7 mouse cellular contexts compared by ENCODE assay signal in the genomic region with DNA sequence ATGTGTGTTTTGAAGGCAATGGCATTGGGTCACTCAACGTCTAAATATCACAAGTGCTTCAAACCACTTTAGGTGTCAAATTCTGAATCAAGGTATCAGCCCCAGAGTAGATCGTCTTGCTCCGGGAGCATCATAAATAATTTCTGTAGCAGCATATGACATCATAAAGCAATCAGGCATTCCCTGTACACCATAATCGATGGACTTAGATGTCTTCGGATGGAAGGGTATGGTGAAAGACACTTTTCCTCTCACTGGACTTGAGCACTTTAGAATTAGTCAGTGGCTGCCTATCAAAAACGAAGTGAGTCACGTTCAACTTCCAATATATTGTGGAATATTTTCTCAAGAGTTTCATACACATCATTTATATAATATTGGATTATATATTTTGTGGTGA.
DNase-seq lines count a peak whose midpoint lies in the region; ATAC-seq lines count a peak whose summit lies in the region.

No protein-coding gene starts in this region.

- no peaks in the 10 kb centered on the region for H3K9me3 ChIP-seq in limb, embryonic 15.5 days
- no peaks in the 10 kb centered on the region for H3K9me3 ChIP-seq in limb, embryonic 10.5 days (replicated peaks)
- no peaks in the 10 kb centered on the region for H3K9me3 ChIP-seq in forebrain, embryonic 10.5 days
- H3K9me3 ChIP-seq in neural tube, embryonic 14.5 days (ENCODE audit: control insufficient read depth, low read length): no peaks in the 10 kb centered on the region

- H3K4me1 ChIP-seq in limb, embryonic 15.5 days: peaks cover 4% of the 10 kb centered on the region; the same call in 1 of the 2 replicates
- peaks cover 9% of the 10 kb centered on the region; the same call in 1 of the 2 replicates for H3K4me1 ChIP-seq in limb, embryonic 10.5 days
- peaks cover 9% of the 10 kb centered on the region for H3K4me1 ChIP-seq in forebrain, embryonic 10.5 days
- peaks cover 3% of the 10 kb centered on the region; the same call in 1 of the 2 replicates for H3K4me1 ChIP-seq in neural tube, embryonic 14.5 days (ENCODE audit: control insufficient read depth, insufficient read depth, low read length)

- H3K9ac ChIP-seq in limb, embryonic 15.5 days: no peak overlapping the region
- H3K9ac ChIP-seq in neural tube, embryonic 14.5 days (replicated peaks; ENCODE audit: low read depth, low read length): no peak overlapping the region

- no peaks in the 10 kb centered on the region for H3K36me3 ChIP-seq in limb, embryonic 15.5 days
- H3K36me3 ChIP-seq in limb, embryonic 10.5 days: no peaks in the 10 kb centered on the region
- no peaks in the 10 kb centered on the region for H3K36me3 ChIP-seq in forebrain, embryonic 10.5 days (replicated peaks)
- H3K36me3 ChIP-seq in neural tube, embryonic 14.5 days (ENCODE audit: control insufficient read depth, insufficient read depth, low read length): no peaks in the 10 kb centered on the region

- peak overlapping the region; percentile 10; the same call in 1 of the 2 replicates for H3K4me2 ChIP-seq in limb, embryonic 15.5 days
- no peak overlapping the region for H3K4me2 ChIP-seq in neural tube, embryonic 14.5 days (ENCODE audit: low read depth, low read length)

- DNase-seq in limb, embryonic 10.5 days (ENCODE audit: low spot score): no peak
- no peak for DNase-seq in forebrain, embryonic 10.5 days (ENCODE audit: extremely low spot score, low spot score)
- peak; percentile 33 for DNase-seq in hindlimb bud, embryonic 11.5 days (ENCODE audit: extremely low spot score, low read depth, low spot score)
- no peak for DNase-seq in left cerebral cortex, adult 11 months (ENCODE audit: low spot score)
- no peak for DNase-seq in urinary bladder, postnatal 14 days (ENCODE audit: low spot score)

- H3K4me3 ChIP-seq in limb, embryonic 15.5 days: no peak overlapping the region
- no peak overlapping the region for H3K4me3 ChIP-seq in limb, embryonic 10.5 days
- H3K4me3 ChIP-seq in forebrain, embryonic 10.5 days: no peak overlapping the region
- H3K4me3 ChIP-seq in neural tube, embryonic 14.5 days (ENCODE audit: low read depth, low read length): no peak overlapping the region

- WGBS in limb, embryonic 15.5 days: 53% methylated on average over 7 of the region's 7 CpGs
- 75% methylated on average over 7 of the region's 7 CpGs for WGBS in limb, embryonic 10.5 days
- 83% methylated on average over 7 of the region's 7 CpGs for WGBS in forebrain, embryonic 10.5 days
- 57% methylated on average over 7 of the region's 7 CpGs for WGBS in neural tube, embryonic 14.5 days

- ATAC-seq in limb, embryonic 15.5 days (ENCODE audit: insufficient number of reproducible peaks, low FRiP score, low TSS enrichment, low read depth): no peak
- ATAC-seq in neural tube, embryonic 14.5 days (ENCODE audit: low read depth): peak; percentile 60

- no peaks in the 10 kb centered on the region for H3K27me3 ChIP-seq in limb, embryonic 15.5 days
- no peaks in the 10 kb centered on the region for H3K27me3 ChIP-seq in limb, embryonic 10.5 days (ENCODE audit: low read depth, poor library complexity, severe bottlenecking)
- no peaks in the 10 kb centered on the region for H3K27me3 ChIP-seq in forebrain, embryonic 10.5 days (ENCODE audit: poor library complexity, severe bottlenecking)
- no peaks in the 10 kb centered on the region for H3K27me3 ChIP-seq in neural tube, embryonic 14.5 days (ENCODE audit: control insufficient read depth, insufficient read depth, low read length)

- 0 out of 2 replicates have a peak overlapping the region, but pooled peaks have one; percentile 2 for H3K27ac ChIP-seq in limb, embryonic 15.5 days
- H3K27ac ChIP-seq in limb, embryonic 10.5 days: no peak overlapping the region; the same call in 1 of the 2 replicates
- peak overlapping the region; percentile 65 for H3K27ac ChIP-seq in forebrain, embryonic 10.5 days
- peak overlapping the region; percentile 77 for H3K27ac ChIP-seq in neural tube, embryonic 14.5 days (ENCODE audit: low read depth, low read length)
